Mouse (Mus musculus): ENCODE measurements around the gene Acsl5.

Gene Acsl5

DNA sequence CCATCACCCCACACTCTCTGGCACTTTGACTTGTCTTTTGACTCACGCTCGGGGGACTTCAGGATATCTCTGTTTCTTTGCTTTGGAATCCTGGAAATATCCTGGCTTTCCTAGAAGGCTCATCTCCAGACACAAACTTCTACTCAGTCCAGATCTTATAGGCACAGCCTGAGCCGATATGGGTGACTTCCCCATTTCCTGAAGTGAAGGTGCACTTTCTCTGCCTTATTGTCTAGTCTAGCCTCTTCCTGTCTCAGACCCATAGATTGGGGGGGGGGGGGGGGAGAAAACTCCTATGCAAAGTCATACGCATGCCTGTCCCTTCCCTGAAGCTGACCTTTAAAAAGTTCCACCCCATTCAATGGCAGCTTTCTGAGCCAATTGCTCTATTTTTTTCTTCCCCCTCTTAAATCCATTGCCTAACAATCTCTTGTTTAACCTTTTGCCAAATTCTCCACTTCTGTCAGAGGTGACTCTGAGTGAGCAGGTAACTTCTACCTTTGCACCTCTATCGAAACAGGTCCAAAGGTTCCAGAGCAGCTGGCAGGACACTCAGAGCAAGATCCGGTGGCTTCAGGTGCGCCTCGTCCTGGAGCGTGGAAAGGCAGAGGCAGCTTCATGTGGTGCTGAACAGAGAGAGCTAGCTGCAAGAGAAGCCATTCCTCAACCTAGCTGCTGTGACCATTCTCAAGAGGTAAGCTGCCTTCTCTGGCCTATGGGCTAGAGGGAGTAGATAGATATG is at the start of gene Acsl5:
TSS of gene Acsl5 (plus strand) at position 556 of the 742 bp plus-strand sequence.
- no peak for DNase-seq (ENCODE audit: low spot score)

DNA sequence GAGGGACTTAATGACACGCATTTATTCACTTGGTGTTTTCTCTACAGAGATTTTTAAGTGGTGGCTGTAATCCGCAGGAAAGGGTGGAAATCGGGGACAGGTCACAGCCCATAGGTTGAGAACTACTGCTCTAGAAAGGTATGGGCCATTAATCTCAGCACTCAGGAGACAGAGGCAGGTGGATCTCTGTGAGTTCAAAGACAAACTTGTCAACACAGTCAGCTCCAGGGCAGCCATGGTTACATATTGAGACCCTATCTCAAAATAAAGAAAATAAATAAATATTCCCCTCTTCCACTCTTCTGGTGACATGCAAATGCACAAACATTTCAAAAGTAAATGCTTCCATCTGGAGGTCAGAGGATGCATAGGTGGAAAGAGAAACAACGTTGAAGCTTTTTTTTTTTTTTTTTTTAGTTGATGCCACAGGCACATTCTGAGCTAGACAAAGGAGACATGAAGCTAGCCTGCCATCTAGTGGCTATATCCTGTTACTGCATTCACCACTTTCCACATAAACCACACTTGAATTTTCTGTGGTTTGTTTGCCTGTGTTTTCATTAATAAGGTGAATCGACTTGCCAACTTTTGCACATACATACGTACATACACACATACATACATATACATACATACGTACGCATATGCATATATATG is 45.1 kb upstream of the Acsl5 start:
- DNase-seq (ENCODE audit: low spot score): no peak

DNA sequence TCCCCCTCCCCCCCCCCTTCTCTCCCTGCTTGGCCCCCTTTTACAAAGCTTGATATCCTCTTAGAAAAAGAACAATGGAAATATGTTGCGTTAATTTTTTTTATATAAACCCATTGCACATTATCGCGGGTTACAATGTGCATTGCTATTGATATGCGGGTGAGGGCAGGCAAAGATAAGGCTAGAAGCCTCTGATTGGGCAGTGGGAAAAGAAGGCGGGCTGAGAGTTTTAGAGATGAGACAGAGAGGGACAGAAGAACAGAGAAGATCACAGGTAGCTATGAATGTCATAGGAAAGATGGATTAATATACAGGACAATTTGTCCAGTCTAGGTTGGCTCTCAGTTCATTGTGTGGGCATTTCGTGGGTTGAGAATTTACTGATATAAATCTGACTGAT is 44.5 kb upstream of the Acsl5 start:
- DNase-seq (ENCODE audit: low spot score): no peak

DNA sequence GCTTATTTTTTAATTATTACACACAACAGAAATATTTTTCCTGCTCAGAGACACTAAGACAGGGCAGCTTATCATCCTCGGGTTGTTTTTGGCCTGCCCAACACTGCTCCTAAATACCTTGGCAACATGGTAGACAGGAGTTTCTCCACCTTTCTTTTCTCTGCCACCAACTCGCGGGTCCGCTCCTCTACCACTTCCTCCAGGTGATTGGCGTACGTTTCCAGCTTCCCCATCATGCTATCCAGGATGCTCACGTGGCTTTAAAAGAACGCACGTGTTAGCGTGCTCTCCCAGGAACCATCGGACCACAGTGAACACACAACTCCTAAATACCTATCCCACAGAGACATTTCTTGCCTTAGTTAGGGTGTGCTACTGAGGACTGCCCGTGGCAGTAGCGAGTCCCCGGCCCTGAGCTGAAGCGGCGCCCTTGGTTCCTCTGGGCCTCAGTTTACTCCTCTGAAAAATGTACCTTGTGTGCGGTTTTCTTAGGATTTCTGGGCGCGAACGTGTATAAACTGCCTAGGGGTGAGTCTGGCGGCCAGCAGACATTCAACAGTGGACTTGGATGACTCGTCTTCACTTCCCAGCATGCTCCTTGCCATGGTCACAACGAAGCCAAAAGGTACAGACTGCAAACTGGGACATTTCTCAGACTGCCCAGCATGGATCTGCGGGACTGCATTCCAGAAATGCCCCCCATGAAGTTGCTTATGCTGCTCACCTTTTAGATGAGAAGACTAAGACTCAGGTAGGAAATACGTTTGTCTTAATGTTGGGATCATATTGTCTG is 43.8 kb upstream of the Acsl5 start:
- no peak for DNase-seq (ENCODE audit: low spot score)

DNA sequence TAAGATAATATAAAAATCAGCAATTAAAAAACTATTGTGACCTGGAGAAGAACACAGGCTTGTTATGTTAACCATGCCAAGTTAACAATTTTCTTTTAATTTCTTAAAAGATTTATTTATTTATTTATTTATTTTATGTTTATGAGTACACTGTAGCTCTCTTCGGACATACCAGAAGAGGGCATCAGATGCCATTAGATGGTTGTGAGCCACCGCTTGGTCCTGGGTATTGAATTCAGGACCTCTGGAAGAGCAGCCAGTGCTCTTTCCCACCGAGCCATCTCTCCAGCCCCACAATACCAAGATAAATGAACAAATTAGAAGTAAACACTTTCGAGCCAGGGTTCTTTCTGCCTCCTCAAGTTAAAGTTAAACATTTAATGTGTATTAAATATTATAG is 43.1 kb upstream of the Acsl5 start:
- DNase-seq (ENCODE audit: low spot score): no peak

DNA sequence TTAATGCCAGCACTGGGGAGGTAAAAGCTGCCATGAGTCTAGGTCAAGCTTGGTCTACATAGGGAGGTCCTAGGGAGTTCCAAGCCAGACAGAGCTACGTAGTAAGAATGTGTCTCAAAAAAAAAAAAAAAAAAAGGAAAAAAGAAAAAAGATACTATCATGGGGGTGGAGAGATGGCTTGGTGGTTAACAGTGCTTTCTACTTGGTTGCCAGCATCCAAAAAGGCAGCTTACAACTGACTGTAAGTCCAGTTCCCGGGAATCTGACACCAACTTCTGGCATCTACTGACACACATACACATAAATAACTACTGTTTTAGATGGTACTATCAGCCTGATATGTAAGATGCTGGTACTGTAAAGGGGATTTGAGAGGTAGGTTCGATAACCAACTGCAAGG is 42.7 kb upstream of the Acsl5 start:
- DNase-seq (ENCODE audit: low spot score): no peak

DNA sequence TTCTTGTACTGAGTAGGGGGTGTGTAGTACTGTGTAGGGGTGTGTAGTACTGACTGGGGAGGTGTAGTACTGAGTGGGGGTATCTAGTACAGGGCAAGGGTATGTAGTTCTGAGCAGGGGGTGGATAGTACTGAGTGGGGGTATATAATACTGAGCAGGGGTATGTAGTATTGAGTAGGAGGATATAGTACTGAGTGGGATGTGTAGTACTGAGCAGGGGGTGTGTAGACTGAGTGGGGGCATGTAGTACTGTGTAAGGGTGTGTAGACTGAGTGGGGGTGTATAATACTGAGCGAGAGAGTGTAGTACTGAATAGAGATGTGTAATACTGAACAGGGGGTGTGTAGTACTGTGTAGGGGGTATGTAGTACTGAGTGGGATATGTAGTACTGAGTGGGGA is 40.0 kb upstream of the Acsl5 start:
- DNase-seq (ENCODE audit: low spot score): no peak

DNA sequence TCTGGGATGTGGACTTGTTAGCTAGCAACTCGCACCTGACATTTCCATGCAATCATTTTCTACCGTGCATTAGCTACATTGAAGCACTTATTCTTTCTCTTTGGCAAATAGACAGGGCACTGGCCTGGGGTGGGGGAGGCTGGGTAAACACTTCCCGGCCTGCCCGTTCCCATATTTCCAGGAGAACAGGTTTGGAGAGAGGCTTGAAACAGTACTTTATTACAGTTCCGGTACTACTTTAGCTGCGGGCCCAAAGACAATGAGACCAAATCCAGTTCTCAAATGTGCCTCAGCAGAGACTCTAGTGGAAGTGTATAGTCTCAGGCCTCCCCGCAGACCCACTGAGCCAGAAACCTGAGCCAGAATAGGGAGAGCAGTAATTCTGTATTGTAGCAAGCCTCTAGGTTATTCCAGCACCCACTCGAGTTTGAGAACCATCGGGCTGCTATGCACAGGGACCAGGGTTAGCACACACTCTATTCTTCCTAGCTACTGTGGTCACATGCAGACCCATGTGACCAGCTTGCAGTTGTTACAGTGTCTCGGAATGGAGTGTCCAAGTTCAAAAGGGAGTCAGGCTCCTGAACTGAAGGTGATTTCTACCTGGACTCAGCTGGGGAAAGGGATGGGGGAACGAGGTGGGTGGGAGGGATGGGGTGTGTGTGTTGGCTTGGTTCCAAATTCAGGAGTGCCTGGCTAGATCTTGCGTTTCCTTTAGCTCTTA is 38.0 kb upstream of the Acsl5 start:
- no peak for DNase-seq (ENCODE audit: low spot score)

DNA sequence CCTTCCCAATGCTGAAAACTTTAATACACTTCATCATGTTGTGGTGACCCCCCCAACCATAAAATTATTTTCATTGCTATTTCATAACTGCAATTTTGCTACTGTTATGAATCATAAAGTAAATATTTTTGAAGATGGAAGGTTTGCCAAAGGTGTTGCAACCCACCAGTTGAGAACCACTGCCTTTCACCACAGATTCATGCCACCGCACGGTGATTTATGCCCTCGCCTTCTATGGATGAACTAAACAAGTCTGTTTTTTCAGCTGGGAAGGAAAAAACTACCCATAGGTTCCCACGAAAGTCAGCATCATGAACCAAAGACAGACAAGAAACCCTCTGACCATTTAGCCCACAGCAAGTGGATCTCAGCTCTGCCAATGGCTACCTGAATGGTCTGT is 34.9 kb upstream of the Acsl5 start:
- no peak for DNase-seq (ENCODE audit: low spot score)

DNA sequence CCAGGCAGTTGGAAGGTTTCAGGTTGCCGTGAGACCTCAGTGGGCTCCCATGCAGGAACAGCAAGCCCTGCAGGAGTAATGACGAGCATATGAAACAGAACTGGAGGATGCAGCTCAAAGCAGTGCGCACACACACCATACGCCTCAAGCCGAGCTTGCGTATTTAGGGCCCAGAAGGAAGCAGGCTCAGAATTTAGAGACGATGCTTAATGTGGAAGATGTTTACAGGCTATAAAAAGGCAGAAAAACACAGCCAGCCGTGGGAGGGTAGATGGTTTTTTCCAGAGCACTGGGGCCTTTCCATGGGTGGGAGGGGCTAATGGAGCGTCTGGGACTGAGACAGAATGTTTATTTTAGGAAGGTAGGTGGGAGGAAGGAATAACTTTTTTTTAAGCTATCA is 34.4 kb upstream of the Acsl5 start:
- no peak for DNase-seq (ENCODE audit: low spot score)

DNA sequence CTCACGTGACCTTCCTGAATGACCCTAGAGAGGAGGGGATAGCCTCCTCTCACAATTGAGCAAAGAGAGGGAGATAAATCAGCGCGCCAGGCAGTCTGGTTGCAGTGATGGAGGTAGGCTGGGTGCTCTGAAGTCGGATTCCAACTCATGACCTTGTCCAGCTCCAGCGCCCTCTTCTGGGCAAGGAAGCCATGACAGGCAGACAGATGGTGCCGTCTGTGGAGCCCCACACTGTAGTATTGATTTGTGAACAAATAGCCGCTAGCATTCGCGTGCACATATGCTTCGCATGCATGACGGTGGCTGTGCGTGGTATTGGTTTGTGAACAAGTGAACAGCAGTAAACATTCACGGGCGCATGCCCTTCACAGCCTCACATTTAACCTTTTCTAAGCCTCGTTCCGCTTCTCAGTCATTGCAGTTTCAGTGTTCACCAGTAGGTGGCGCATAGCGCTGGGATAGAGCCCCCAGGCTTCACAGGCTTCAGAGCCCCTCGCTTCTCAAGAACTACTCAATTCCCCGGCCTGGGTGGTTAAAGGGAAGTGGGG is 33.5 kb upstream of the Acsl5 start:
- peak; percentile 51 for DNase-seq (ENCODE audit: low spot score)

DNA sequence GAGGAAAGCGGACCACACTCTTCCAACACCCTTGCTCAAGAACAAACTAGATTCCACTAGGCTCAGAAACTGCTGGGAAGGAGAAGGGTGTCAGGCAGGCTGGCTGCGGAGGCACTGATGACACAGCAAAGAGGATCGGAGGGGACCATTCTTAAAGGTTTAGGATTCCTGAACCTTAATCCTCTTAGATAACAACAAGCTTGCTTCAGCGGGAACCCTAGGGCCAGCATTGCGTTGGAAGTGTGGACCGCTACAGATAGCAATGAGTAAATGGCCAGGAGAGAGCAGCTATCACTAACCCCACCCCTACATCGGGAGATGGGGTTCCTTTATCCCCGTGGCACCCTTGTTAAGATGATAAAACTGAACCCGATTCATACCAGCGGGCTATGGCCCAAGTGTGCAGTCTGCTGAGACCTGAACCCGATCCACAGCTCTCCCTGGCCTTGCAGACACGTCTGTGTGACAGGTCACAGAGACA is 33.0 kb upstream of the Acsl5 start:
- DNase-seq (ENCODE audit: low spot score): no peak

DNA sequence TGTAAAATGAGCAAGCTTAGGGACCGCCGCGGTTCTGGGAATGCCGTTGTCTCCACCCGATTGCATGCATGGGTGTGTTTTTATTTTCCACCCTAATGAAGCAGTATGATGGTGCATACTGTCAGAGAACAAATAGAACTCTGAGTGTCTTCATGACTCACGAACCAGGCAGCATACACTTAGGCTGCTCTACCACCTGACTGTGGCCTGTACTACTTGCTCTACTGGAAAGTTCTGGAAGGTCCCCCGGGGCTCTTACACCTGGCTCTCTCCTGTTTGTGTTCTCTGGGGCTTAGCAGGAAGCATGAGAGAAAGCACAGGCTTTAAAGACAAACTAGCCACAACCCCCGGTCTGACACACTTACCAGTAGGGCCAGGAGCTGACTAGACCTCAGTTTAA is 32.4 kb upstream of the Acsl5 start:
- DNase-seq (ENCODE audit: low spot score): no peak

DNA sequence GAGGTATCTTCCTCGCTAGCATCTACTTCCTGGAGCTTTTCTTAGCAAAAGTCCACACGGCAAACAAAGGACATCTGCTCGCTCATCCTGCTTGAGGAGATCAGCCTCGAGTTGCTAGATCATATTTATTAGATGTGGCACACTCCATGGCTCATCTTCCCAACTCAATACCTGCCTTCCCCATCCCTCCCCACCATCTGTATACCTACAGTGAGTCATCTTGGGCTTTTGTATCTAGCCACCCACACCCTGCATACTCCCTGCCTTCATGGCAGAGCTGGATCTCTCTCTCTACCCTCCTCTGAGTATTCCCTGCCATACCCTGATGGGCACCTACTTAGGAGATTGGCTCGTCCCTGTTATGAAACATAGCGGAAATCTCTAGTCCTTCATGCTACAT is 30.5 kb upstream of the Acsl5 start:
- no peak for DNase-seq (ENCODE audit: low spot score)

DNA sequence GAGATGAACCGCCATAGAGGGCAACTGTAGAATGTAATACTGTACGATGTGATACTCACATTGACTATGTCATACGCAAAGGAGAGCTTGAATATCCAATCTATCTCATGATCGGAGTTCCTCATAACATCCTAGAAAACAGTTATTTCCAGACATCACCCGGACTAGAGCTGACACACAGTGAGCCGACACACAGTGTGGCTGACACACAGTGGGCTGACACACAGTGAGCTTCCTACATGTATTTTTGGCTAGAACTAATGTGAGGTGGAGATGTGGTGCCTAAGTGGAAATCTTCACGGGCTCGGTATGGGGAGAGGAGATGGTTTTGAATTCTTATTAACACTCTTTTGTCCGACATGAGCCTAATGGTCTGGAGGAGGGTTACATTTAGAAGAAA is 29.5 kb upstream of the Acsl5 start:
- DNase-seq (ENCODE audit: low spot score): no peak

DNA sequence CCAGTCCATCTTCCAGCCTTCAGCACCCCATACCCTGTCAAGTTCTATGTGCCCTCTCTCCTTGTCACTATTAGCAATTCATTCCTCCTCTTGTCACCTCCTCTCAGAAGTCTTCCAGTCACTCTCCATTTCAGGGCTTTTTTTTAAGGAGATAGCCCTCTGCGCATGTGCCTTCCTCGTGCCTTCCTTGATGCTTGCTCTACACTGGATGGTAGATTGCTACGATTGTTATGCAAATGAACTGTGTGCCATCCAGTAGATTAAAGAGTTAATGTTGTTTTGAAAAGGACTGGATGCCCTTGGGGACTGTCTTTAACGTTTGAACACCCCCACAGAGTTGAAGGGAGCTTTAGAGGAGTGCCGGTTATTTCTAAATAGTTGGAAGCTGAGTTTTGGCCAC is 25.1 kb upstream of the Acsl5 start:
- DNase-seq (ENCODE audit: low spot score): no peak

DNA sequence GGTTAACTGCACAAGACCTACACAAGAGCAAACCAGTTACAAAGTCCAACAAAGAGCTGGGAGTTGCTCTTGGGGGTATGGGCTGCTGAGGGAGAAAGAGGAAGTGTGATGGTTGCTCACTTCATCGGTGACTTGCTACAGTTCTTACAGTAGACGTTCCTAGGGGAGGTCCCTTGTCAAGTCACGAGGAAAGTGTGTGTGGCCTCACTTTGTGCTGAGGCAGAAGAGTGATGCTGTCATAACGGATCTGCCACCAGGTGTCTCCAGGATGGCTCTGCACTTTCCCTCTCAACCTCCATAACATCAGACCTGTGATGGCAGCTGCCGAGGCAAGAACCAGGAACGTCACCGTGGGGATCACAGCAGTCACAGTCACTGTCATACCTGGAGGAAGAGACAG is 24.6 kb upstream of the Acsl5 start:
- DNase-seq (ENCODE audit: low spot score): no peak

DNA sequence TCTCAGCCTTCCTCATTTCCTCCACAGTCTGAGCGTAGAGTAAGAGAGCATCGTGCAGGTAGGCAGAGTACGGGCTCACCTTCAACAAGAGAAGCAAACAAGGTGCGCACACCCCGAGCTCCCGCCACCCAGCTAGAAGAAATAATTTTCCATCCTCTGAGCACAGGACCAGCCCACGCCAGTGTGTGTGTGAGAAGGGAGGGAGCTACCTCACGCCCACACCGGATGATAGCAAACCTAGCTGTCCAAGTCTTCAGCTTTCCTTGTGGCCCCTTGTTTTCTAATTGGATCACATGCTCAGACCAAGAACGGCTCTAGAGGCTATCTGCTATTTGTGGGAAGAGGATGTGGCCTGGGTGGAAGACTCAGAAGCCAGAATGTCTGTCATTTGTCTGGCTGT is 20.7 kb upstream of the Acsl5 start:
- DNase-seq (ENCODE audit: low spot score): no peak

DNA sequence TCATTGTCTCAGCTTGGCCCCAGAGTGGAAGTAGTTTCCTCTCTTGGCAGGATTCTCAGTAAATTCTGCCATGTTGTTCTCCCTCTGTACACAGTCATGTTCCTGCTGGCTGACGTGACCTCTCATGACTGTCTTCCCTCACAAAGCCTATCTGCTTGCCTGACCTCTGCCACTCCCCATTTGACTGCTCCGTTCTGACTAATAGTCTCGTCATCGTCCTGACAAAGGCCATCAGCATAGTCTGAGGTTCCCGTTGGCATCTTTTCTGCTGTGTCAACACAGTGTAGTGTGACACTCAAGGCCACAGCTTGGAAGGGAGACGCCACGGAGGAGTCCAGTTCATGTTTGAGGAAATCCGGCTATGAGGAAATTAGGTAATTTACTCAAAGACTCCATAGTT is 19.6 kb upstream of the Acsl5 start:
- DNase-seq (ENCODE audit: low spot score): no peak

DNA sequence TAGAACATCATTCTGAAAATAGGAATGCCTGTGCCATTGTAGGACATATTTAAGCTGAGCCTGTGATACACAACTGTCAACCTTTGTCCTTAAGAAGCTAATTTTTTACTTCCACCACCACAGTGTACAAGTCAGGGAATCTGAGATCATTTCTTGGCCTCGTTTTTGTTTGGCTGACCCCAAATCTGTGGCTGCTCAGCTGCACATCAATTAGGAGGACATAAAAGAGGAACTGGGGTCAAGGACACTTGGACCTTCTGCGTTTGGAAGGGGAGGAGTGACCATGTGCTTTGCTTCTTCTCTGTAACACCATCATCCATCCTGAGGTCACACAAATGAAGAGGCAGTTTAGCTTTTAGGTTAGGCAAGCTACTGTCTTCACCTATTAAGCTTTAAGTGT is 15.7 kb upstream of the Acsl5 start:
- no peak for DNase-seq (ENCODE audit: low spot score)

DNA sequence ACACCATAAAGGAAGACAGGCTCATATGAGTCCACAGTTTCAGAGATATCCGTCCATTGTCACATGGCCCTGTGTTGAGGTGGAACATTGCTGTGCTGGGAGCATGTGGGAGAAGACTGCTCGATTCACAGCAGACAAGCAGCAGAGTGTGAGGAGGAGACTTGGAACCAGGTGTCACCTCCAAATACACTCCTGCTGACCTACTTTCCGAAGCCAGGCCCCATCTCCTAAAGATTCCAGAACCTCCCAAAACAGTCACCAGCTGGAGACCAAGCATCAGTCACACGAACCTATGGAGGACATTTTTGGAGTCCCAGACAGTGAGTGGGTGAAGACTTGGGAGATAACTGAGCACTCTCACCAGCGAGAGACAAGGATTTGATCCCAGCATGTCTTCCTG is 15.2 kb upstream of the Acsl5 start:
- no peak for DNase-seq (ENCODE audit: low spot score)

DNA sequence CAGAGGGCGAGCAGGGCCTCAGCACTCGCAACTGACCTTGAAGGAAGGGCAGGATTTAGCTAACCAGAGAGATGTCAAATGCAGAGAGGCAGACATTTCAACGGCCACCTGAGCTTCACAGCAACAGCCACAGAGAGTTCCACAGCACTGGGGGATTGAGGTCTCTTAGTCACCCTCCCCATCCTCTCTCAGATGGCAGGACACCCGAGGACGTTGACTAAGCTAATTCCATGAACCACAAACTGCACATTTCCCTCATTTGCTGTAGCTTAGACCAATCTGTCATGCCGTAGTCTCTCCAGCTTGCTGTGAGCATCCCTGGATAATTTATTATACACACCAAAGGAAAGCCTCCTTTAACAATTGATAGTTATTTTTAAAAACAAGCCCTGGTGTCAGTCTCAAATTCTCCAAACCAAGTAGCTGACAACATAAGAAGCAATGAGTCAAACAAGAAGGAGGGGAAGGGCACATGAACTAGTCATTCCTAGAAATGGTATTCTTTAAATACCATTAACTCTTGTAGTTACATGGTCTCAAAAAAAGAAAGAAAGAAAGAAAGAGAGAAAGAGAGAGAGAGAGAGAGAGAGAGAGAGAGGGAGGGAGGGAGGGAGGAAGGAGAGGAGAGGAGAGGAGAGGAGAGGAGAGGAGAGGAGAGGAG is 11.8 kb upstream of the Acsl5 start:
- DNase-seq (ENCODE audit: low spot score): no peak
